Mouse (Mus musculus): ENCODE measurements around the gene Phykpl. TPM values are rescaled to one million over a fixed set of nuclear protein-coding genes. Genes with fewer than 3 reads are reported as not detected.
A peak's percentile ranks its signal among the peaks of the same experiment; 100 is the strongest.
"Not testable (repeated sequence)": the region's sequence is repeated elsewhere in the genome, so short reads cannot be mapped to it uniquely, and the experiment has no call there.

Gene Phykpl
- polyA plus RNA-seq, 1 experiment from 2014 or later = 12.5 TPM

DNA sequence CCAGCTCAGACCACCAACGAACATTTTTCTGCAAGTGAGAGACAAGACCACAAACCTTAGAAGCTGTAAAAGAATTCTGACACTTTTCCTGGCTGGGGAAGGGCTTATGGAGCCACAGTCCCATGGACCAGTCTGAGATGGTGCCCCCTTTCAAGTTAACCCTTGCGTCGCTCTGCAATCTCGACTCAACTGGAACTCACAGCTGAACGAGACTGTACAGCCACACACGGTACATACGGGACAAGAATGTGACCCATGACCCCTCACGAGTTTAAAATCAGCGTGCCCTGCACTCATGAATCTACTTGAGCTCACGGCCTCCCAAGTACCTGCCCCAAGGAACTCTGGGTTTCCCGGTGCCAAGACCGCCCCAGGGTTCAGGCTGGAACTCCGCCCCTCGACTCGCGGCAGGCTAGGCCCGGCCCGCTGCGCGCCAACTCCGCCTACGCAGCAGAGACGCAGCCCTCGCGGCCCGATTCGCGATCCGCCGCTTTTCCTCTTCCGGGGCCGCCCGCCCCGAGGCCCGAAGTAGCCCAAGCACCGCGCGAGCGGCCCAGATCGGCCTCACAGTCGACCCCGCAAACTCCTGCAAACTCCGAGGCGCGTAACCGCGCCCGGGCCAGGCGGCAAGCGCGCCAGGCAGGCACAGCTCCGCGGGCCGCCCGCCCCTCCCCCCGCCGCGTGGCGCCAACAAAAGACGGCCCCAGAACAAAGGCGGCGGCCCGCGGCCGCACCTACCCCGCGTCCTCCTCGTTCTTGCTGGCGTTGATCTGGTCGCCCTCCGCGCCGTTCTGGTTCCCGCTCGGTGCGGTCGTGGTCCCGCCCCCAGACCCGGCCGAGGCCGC, 21.3 kb downstream of the Phykpl start:
- Histone ChIP-seq H3K36me3 (ENCODE audit: control insufficient read depth, insufficient read depth, low read length) (peaks cover 41% of the 10 kb centered on the region), H3K27me3 (ENCODE audit: control insufficient read depth, insufficient read depth, low read length) (no peaks in the 10 kb centered on the region), H3K9me3 (ENCODE audit: control insufficient read depth, low read length) (no peaks in the 10 kb centered on the region), H3K4me2 (ENCODE audit: low read length) (peak overlapping the region; percentile 94), H3K4me1 (ENCODE audit: control insufficient read depth, insufficient read depth, low read length) (peaks cover 20% of the 10 kb centered on the region), H3K27ac (replicated peaks; ENCODE audit: low read depth, low read length) (peak overlapping the region; percentile 94), H3K9ac (replicated peaks; ENCODE audit: low read length) (peak overlapping the region; percentile 99), H3K4me3 (replicated peaks; ENCODE audit: low read depth, low read length) (peak overlapping the region; percentile 96)
- WGBS = under 1% methylated on average over 80 of the region's 81 CpGs
- DNase-seq = peak; percentile 86
- peak; percentile 67 for ATAC-seq (ENCODE audit: low FRiP score, low TSS enrichment)

DNA sequence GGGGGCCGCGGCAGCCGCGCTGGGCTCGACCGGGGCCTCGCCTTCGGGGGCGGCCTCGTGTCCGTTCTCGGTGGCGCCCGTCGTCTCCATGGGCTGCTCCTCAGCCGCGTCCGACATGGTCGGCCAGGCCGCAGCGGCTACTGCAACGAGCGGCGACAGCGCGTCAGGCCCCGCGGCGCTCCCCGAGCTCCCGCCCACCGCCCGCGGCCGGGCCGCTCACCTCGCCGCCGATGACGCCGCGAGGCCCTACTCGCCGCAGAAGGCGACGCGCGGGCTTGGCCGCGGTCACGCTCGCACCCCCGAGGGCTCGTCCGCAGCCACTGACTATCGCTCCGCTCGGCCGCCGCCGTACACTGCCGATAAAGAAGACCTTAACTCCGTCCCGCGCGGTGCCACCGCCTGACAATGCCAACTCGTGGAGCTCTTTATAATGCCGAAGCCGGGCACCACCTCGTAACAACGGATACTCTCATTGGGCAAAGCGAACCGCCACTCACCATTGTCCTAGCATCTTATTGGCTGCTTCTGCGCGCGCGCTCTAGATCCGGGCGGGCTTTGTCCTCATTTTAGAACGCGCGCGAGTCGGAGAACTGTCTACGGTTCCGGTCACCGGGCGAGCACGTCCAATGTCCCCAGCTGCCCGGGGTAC, 22.0 kb downstream of the Phykpl start, which contains the start of gene Hnrnpab:
Hnrnpab (minus strand) TSS at position 401 of the 649 bp plus-strand sequence.
- H3K4me2 ChIP-seq (ENCODE audit: low read length) = peak within 1 kb of the TSS; percentile 94
- WGBS = under 1% methylated on average over 91 of the region's 91 CpGs

GRCm38 (mm10) chr11:51607096-51607738, 22.7 kb downstream of the Phykpl start:
- no peak for DNase-seq
- Histone ChIP-seq H3K27ac (replicated peaks; ENCODE audit: low read depth, low read length) (peak overlapping the region; percentile 94), H3K9me3 (ENCODE audit: control insufficient read depth, low read length) (no peaks in the 10 kb centered on the region), H3K9ac (replicated peaks; ENCODE audit: low read length) (peak overlapping the region; percentile 99), H3K4me1 (ENCODE audit: control insufficient read depth, insufficient read depth, low read length) (peaks cover 20% of the 10 kb centered on the region), H3K36me3 (ENCODE audit: control insufficient read depth, insufficient read depth, low read length) (peaks cover 27% of the 10 kb centered on the region), H3K4me3 (replicated peaks; ENCODE audit: low read depth, low read length) (peak overlapping the region; percentile 96), H3K4me2 (ENCODE audit: low read length) (peak overlapping the region; percentile 71), H3K27me3 (ENCODE audit: control insufficient read depth, insufficient read depth, low read length) (no peaks in the 10 kb centered on the region)
- peak; percentile 53; the same call in 1 of the 2 replicates for ATAC-seq (ENCODE audit: low FRiP score, low TSS enrichment)
- 11% methylated on average over 15 of the region's 15 CpGs for WGBS

More for the DNA sequence above, 22.0 kb downstream of the Phykpl start, which contains the start of gene Hnrnpab:
- peaks cover 34% of the 10 kb centered on the region for H3K36me3 ChIP-seq (ENCODE audit: control insufficient read depth, insufficient read depth, low read length)
- peak within 1 kb of the TSS; percentile 96 for H3K4me3 ChIP-seq (replicated peaks; ENCODE audit: low read depth, low read length)
- H3K27ac ChIP-seq (replicated peaks; ENCODE audit: low read depth, low read length) = peak within 1 kb of the TSS; percentile 94
- DNase-seq (peak; percentile 99), ATAC-seq (ENCODE audit: low FRiP score, low TSS enrichment) (peak; percentile 94)
- H3K9me3 ChIP-seq (ENCODE audit: control insufficient read depth, low read length) = no peaks in the 10 kb centered on the region
- H3K9ac ChIP-seq (replicated peaks; ENCODE audit: low read length) = peak within 1 kb of the TSS; percentile 99
- no peaks in the 10 kb centered on the region for H3K27me3 ChIP-seq (ENCODE audit: control insufficient read depth, insufficient read depth, low read length)
- peaks cover 20% of the 10 kb centered on the region for H3K4me1 ChIP-seq (ENCODE audit: control insufficient read depth, insufficient read depth, low read length)

DNA sequence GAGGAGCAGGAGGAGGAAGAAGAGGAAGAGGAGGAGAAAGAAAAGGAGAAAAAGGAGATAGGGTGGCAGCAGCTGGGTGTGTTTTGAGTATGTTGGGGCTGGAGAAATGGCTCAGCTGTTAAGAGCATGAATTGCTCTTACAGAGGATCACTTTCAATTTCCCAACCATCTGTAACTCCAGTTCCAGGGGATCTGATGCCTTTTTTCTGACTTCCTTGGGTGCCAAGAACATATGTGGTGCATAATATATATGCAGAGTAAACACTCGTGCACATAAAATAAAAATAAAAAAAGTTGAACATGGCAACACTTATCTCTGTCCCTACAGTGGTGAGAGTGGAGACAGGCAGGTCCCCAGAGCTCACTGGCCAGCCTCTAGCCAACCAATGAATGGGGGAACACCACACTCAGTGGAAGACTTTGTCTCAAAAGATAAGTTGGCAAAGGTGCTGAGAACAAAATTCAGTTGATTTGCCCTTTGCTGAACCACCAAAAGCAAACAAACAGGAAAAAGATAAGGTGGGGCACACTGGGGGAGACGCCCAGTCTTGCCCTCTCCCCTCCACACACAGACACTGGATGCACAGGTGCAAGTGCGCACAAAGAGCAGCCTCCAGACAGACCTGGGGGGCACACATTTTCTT, 24.8 kb downstream of the Phykpl start:
- H3K4me2 ChIP-seq (ENCODE audit: low read length) = no peak overlapping the region
- DNase-seq = no peak
- peaks cover 5% of the 10 kb centered on the region for H3K36me3 ChIP-seq (ENCODE audit: control insufficient read depth, insufficient read depth, low read length)
- 90% methylated on average over 3 of the region's 3 CpGs for WGBS
- H3K9me3 ChIP-seq (ENCODE audit: control insufficient read depth, low read length) = no peaks in the 10 kb centered on the region
- no peak for ATAC-seq (ENCODE audit: low FRiP score, low TSS enrichment)
- H3K27ac ChIP-seq (replicated peaks; ENCODE audit: low read depth, low read length) = no peak overlapping the region
- no peaks in the 10 kb centered on the region for H3K27me3 ChIP-seq (ENCODE audit: control insufficient read depth, insufficient read depth, low read length)
- no peak overlapping the region for H3K9ac ChIP-seq (replicated peaks; ENCODE audit: low read length)
- H3K4me3 ChIP-seq (replicated peaks; ENCODE audit: low read depth, low read length) = no peak overlapping the region
- H3K4me1 ChIP-seq (ENCODE audit: control insufficient read depth, insufficient read depth, low read length) = peaks cover 13% of the 10 kb centered on the region

- whole genome bisulfite sequencing = 87% methylated on average over 5 of the region's 5 CpGs
- H3K4me3 ChIP-seq (replicated peaks; ENCODE audit: low read depth, low read length); H3K4me2 ChIP-seq (ENCODE audit: low read length); H3K4me1 ChIP-seq (ENCODE audit: control insufficient read depth, insufficient read depth, low read length); DNase-seq; H3K36me3 ChIP-seq (ENCODE audit: control insufficient read depth, insufficient read depth, low read length); H3K27me3 ChIP-seq (ENCODE audit: control insufficient read depth, insufficient read depth, low read length); ATAC-seq (ENCODE audit: low FRiP score, low TSS enrichment); H3K9ac ChIP-seq (replicated peaks; ENCODE audit: low read length); H3K9me3 ChIP-seq (ENCODE audit: control insufficient read depth, low read length); H3K27ac ChIP-seq (replicated peaks; ENCODE audit: low read depth, low read length): not testable (repeated sequence)
Measured at GRCm38 (mm10) chr11:51609940-51610339, 25.4 kb downstream of the Phykpl start.

DNA sequence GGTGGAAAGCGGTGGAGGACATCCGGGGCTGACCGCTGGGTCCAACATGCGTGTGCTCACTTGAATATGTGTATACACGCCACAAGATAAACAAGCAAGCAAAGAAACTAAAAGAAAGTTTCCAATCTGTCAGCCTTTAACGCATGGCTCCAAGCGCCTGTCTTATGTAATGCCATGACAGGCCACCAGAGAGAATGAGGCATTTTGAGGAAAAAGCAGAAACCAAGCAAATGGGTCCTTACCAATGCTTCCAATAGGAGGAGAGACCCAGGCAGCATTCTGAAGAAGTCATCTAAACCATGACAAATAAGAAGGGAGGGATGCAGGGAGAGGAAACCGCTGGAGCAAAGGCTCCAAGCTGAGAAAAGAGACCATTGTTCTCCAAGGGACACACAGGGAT, 29.7 kb downstream of the Phykpl start:
- Histone ChIP-seq H3K27ac (replicated peaks; ENCODE audit: low read depth, low read length) (no peak overlapping the region), H3K36me3 (ENCODE audit: control insufficient read depth, insufficient read depth, low read length) (no peaks in the 10 kb centered on the region), H3K9ac (replicated peaks; ENCODE audit: low read length) (no peak overlapping the region), H3K4me1 (ENCODE audit: control insufficient read depth, insufficient read depth, low read length) (no peaks in the 10 kb centered on the region), H3K9me3 (ENCODE audit: control insufficient read depth, low read length) (no peaks in the 10 kb centered on the region), H3K27me3 (ENCODE audit: control insufficient read depth, insufficient read depth, low read length) (no peaks in the 10 kb centered on the region), H3K4me3 (replicated peaks; ENCODE audit: low read depth, low read length) (no peak overlapping the region), H3K4me2 (ENCODE audit: low read length) (no peak overlapping the region)
- WGBS = 81% methylated on average over 8 of the region's 8 CpGs
- no peak for ATAC-seq (ENCODE audit: low FRiP score, low TSS enrichment)
- DNase-seq = no peak

DNA sequence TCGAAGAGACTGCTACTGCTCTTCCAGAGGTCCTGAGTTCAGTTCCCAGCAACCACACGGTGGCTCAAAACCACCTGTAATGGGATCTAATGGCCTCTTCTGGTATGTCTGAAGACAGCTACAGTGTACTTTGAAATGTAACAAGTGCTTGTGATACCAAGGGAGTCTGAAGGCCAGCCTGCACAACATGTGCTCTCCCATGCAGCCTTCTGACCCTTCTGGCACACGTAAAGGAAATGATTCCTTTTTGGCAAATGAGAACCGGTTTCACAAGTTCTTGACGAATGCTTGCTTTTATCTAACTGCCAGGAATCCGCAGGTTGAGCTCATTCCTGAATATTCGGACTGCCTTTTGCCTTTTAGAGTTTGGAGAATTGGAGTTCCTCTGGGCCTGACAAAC, 30.6 kb downstream of the Phykpl start:
- no peak for ATAC-seq (ENCODE audit: low FRiP score, low TSS enrichment)
- H3K9me3 ChIP-seq (ENCODE audit: control insufficient read depth, low read length) = no peaks in the 10 kb centered on the region
- DNase-seq = no peak
- peak overlapping the region; percentile 56; the same call in 1 of the 2 replicates for H3K9ac ChIP-seq (replicated peaks; ENCODE audit: low read length)
- H3K4me3 ChIP-seq (replicated peaks; ENCODE audit: low read depth, low read length) = no peak overlapping the region; the same call in 1 of the 2 replicates
- H3K36me3 ChIP-seq (ENCODE audit: control insufficient read depth, insufficient read depth, low read length) = no peaks in the 10 kb centered on the region
- H3K27ac ChIP-seq (replicated peaks; ENCODE audit: low read depth, low read length) = no peak overlapping the region
- H3K4me2 ChIP-seq (ENCODE audit: low read length) = peak overlapping the region; percentile 60
- peaks cover 2% of the 10 kb centered on the region for H3K4me1 ChIP-seq (ENCODE audit: control insufficient read depth, insufficient read depth, low read length)
- no peaks in the 10 kb centered on the region for H3K27me3 ChIP-seq (ENCODE audit: control insufficient read depth, insufficient read depth, low read length)
- 59% methylated on average over 7 of the region's 7 CpGs for whole genome bisulfite sequencing

GRCm38 (mm10) chr11:51615601-51616000, 31.0 kb downstream of the Phykpl start:
- H3K27ac ChIP-seq (replicated peaks; ENCODE audit: low read depth, low read length) = no peak overlapping the region

More at GRCm38 (mm10) chr11:51615601-51616000, 31.0 kb downstream of the Phykpl start:
- 7% methylated on average over 14 of the region's 14 CpGs for WGBS
- Histone ChIP-seq H3K4me2 (ENCODE audit: low read length) (peak overlapping the region; percentile 60), H3K36me3 (ENCODE audit: control insufficient read depth, insufficient read depth, low read length) (no peaks in the 10 kb centered on the region), H3K9me3 (ENCODE audit: control insufficient read depth, low read length) (no peaks in the 10 kb centered on the region), H3K4me3 (replicated peaks; ENCODE audit: low read depth, low read length) (peak overlapping the region; percentile 27), H3K4me1 (ENCODE audit: control insufficient read depth, insufficient read depth, low read length) (peaks cover 7% of the 10 kb centered on the region), H3K9ac (replicated peaks; ENCODE audit: low read length) (peak overlapping the region; percentile 56; the same call in 1 of the 2 replicates), H3K27me3 (ENCODE audit: control insufficient read depth, insufficient read depth, low read length) (no peaks in the 10 kb centered on the region)
- ATAC-seq (ENCODE audit: low FRiP score, low TSS enrichment) = no peak
- peak; percentile 60 for DNase-seq

All from midbrain, embryonic 14.5 days (tissue).